Mouse (Mus musculus) CD4-positive, CD25-positive, alpha-beta regulatory T cell, adult 9 weeks (primary cell): Measurements from ENCODE around the gene Nkain1. TPM values are rescaled to one million over a fixed set of nuclear protein-coding genes. Genes with fewer than 3 reads are reported as not detected.

ENCODE experiments used
- polyA plus RNA-seq: library from polyadenylated mRNA; unstranded; fragments of 100-300 nt; shearing (Covaris generic); gene quantifications from one replicate; pipeline ENCODE4 v1.2.1, GENCODE M21; 2017

Gene Nkain1
- polyA plus RNA-seq: not detected

GRCm38 (mm10) chr4:130574048-130574413 is at the start of gene Nkain1:
Gene Nkain1 (minus strand): TSS chr4:130574173.

Other genes with a start within 250 kb of the Nkain1 start
- 76.7 TPM for gene Zcchc17, start 214.2 kb downstream of the Nkain1 start, polyA plus RNA-seq
- 121 TPM for gene Snrnp40, start 214.0 kb downstream of the Nkain1 start, polyA plus RNA-seq
- 107 TPM for gene Pum1, start 89.1 kb upstream of the Nkain1 start, polyA plus RNA-seq
- 0.38 TPM for gene Sdc3, start 218.4 kb upstream of the Nkain1 start, polyA plus RNA-seq